Mouse (Mus musculus): ENCODE data around the gene Lyz2. TPM values are rescaled to one million over a fixed set of nuclear protein-coding genes. Genes with fewer than 3 reads are reported as not detected.

Lyz2 gene
- polyA plus RNA-seq (2011; ENCODE audit: insufficient read length, low read depth, missing spikeins): 13.1 and 116 TPM in 2 replicates

DNA sequence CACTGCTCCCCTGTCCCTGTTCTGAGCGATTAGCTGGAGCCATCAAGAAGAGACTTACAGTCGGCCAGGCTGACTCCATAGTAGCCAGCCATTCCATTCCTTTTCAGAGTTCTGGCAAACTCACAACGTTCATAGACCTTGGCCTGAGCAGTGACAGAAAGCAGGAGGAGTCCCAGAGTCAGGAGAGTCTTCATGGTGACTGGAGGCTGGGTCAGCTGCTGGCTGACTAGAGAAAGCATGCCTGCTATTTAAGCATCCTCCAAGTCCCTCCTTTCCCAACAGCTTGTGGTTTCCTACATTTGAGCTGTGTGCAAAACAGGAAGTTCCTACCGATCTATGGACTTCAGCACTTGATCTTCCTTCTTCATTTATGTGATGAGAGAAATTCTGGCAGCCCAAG lies at the start of gene Lyz2:
Gene Lyz2, minus strand, starts transcription at position 273 of the 400 bp plus-strand sequence.
- Histone ChIP-seq H3K4me1 (ENCODE audit: control insufficient read depth, insufficient read depth, low read length) (no peaks in the 10 kb centered on the region), H3K4me3 (ENCODE audit: insufficient read depth, low read length) (no peak within 1 kb of the TSS), H3K27ac (ENCODE audit: insufficient read depth, low read length) (no peak within 1 kb of the TSS)
- TF ChIP-seq CTCF (IDR thresholded peaks at IDR 0.05; ENCODE audit: borderline replicate concordance, insufficient read depth, low read length): no peak
- no peak for TF ChIP-seq POLR2A (IDR thresholded peaks at IDR 0.05; ENCODE audit: low read depth, low read length)

DNA sequence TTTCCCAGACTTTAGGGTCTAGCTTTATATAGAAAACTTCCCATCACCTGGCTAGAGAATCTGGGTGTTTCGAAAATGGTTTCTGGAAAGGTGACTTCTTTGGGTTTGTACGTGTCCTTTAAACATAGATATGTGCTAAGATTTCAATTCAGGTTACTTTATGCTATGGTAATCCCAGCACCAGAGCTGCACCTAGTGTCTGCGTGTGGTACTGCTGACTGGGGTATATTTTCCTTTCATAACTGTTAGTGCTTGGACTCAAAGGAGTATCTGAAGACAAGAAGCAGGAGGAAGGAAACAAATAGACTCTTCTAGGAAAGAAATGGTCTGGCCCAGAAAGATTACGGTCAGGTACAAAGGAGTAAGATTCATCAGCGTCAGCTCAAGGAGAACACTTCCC lies 48.4 kb upstream of the Lyz2 start:
- TF ChIP-seq CTCF (IDR thresholded peaks at IDR 0.05; ENCODE audit: borderline replicate concordance, insufficient read depth, low read length) (no peak), POLR2A (IDR thresholded peaks at IDR 0.05; ENCODE audit: low read depth, low read length) (no peak)
- Histone ChIP-seq H3K4me3 (ENCODE audit: insufficient read depth, low read length) (no peak overlapping the region), H3K4me1 (ENCODE audit: control insufficient read depth, insufficient read depth, low read length) (no peaks in the 10 kb centered on the region), H3K27ac (ENCODE audit: insufficient read depth, low read length) (no peak overlapping the region)

DNA sequence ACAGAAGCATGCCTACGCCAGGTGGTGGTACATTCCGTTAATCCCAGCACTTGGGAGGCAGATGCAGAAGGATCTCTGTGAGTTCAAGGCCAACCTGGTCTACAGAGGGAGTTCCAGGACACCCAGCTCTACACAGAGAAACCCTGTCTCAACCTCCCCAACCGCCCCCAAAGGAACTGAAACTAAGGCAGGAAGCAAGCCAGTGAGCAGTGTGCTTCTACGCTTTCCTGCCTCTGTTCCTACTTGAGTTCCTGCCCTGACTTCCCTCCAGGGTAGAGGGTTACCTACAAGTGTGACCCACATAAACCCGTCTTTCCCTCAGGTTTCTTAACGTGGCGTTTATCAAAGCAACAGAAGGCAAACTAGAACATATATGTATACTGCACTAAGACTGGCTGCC lies 41.7 kb upstream of the Lyz2 start:
- no peak for TF ChIP-seq CTCF (IDR thresholded peaks at IDR 0.05; ENCODE audit: borderline replicate concordance, insufficient read depth, low read length)
- no peak for TF ChIP-seq POLR2A (IDR thresholded peaks at IDR 0.05; ENCODE audit: low read depth, low read length)
- H3K27ac ChIP-seq (ENCODE audit: insufficient read depth, low read length): no peak overlapping the region
- H3K4me1 ChIP-seq (ENCODE audit: control insufficient read depth, insufficient read depth, low read length): no peaks in the 10 kb centered on the region
- H3K4me3 ChIP-seq (ENCODE audit: insufficient read depth, low read length): no peak overlapping the region

DNA sequence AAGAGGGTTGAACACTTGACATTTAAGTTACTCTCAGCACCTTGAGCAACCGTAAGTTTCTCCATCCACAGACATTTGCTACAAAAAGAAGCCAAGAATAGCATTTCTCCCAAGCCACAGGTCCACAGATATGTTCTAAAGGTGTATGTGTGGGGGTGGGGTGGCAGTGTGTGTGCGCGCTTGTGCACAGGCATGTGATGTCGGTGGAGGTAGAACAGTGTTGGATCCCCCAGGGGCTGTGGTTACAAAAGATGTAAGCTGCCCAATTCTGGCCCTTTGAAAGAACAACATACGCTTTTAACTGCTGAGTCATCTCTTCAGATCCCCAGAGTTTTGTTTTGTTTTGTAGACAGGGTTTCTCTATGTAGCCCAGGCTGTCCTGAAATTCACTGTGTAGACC lies 40.5 kb upstream of the Lyz2 start:
- Histone ChIP-seq H3K4me3 (ENCODE audit: insufficient read depth, low read length) (no peak overlapping the region), H3K27ac (ENCODE audit: insufficient read depth, low read length) (no peak overlapping the region), H3K4me1 (ENCODE audit: control insufficient read depth, insufficient read depth, low read length) (no peaks in the 10 kb centered on the region)
- TF ChIP-seq CTCF (IDR thresholded peaks at IDR 0.05; ENCODE audit: borderline replicate concordance, insufficient read depth, low read length) (no peak), POLR2A (IDR thresholded peaks at IDR 0.05; ENCODE audit: low read depth, low read length) (no peak)

DNA sequence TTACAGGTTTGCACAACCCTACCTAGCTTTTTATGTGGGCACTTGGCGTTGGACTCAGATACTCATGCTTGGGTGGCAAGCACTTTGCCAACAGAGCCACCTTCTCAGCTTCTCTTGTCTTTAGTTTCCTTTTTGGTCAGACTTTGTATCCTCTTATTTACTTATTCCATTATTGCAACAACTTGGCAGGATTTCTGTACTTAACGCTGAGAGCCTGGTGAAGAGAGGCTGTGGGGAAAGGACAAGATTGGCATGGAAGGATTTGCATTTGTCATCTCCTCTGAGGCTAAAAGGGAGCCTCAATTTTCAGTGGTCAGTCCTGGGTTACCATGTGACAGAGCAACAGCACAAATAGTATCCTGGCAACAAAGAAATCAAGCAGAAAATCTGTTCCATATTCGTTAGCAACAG lies 38.5 kb upstream of the Lyz2 start:
- TF ChIP-seq POLR2A (IDR thresholded peaks at IDR 0.05; ENCODE audit: low read depth, low read length) (no peak), CTCF (IDR thresholded peaks at IDR 0.05; ENCODE audit: borderline replicate concordance, insufficient read depth, low read length) (no peak)
- no peak overlapping the region for H3K4me3 ChIP-seq (ENCODE audit: insufficient read depth, low read length)
- H3K4me1 ChIP-seq (ENCODE audit: control insufficient read depth, insufficient read depth, low read length): no peaks in the 10 kb centered on the region
- no peak overlapping the region for H3K27ac ChIP-seq (ENCODE audit: insufficient read depth, low read length)

DNA sequence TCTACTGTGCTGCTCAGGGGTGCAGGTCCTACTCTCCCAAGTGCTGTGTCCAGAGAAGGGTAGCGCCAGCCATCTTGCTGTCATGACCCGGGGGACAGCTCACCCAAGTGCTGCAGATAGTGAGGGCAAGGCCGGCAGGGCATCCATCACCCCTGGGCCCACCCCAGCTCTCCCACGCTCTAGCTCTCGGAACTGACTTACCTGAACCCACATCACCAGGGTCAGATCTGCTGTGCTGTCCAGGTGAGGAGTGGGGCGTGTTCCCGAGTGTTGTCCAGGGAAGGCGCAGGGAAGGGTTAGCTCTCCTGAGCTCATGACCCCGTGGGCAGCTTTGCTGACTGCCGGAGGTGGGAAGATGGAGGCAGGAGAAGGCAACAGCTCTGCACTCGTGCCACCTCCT lies 34.3 kb upstream of the Lyz2 start:
- Histone ChIP-seq H3K4me3 (ENCODE audit: insufficient read depth, low read length) (no peak overlapping the region), H3K4me1 (ENCODE audit: control insufficient read depth, insufficient read depth, low read length) (no peaks in the 10 kb centered on the region), H3K27ac (ENCODE audit: insufficient read depth, low read length) (no peak overlapping the region)
- TF ChIP-seq POLR2A (IDR thresholded peaks at IDR 0.05; ENCODE audit: low read depth, low read length) (no peak), CTCF (IDR thresholded peaks at IDR 0.05; ENCODE audit: borderline replicate concordance, insufficient read depth, low read length) (no peak)

DNA sequence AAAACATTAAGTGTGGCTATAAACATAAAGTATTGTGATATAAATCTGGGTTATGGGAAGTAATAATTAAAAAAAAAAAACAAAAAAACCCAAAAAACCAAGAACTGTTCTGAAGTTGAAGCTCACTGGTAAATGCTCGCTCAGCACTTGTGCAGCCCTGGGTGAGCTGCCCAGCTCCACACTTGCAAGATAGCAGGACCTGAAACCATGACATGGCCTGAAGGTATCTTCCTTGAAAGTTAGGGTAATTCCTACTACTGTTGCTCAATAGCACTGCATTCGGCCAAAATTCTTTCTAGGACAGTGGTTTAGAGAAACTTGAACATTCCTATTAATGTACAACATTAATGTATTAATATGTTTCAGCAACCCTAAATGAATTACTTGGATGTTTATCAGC lies 31.0 kb upstream of the Lyz2 start:
- no peak overlapping the region for H3K4me3 ChIP-seq (ENCODE audit: insufficient read depth, low read length)
- H3K27ac ChIP-seq (ENCODE audit: insufficient read depth, low read length): no peak overlapping the region
- TF ChIP-seq CTCF (IDR thresholded peaks at IDR 0.05; ENCODE audit: borderline replicate concordance, insufficient read depth, low read length): no peak
- TF ChIP-seq POLR2A (IDR thresholded peaks at IDR 0.05; ENCODE audit: low read depth, low read length): no peak
- H3K4me1 ChIP-seq (ENCODE audit: control insufficient read depth, insufficient read depth, low read length): no peaks in the 10 kb centered on the region

DNA sequence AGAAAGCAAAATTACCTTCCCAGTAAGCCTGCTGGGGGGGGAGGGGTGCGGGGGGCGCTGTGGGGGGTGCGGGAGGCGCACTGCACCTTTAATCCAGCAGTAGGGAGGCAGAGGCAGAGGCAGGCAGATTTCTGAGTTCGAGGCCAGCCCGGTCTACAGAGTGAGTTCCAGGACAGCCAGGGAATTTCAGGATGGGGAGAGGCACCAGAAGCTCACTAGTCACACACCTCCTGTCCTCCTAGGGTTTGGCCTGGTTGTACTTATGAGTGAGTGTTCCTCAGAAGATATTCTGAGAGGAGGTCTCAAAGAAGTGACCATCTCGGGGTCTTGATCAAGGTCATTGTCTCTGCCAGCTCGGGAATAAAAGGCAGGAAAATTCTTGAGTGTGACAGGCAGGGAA lies 30.0 kb upstream of the Lyz2 start:
- Histone ChIP-seq H3K4me1 (ENCODE audit: control insufficient read depth, insufficient read depth, low read length) (no peaks in the 10 kb centered on the region), H3K27ac (ENCODE audit: insufficient read depth, low read length) (no peak overlapping the region), H3K4me3 (ENCODE audit: insufficient read depth, low read length) (no peak overlapping the region)
- no peak for TF ChIP-seq POLR2A (IDR thresholded peaks at IDR 0.05; ENCODE audit: low read depth, low read length)
- no peak for TF ChIP-seq CTCF (IDR thresholded peaks at IDR 0.05; ENCODE audit: borderline replicate concordance, insufficient read depth, low read length)

DNA sequence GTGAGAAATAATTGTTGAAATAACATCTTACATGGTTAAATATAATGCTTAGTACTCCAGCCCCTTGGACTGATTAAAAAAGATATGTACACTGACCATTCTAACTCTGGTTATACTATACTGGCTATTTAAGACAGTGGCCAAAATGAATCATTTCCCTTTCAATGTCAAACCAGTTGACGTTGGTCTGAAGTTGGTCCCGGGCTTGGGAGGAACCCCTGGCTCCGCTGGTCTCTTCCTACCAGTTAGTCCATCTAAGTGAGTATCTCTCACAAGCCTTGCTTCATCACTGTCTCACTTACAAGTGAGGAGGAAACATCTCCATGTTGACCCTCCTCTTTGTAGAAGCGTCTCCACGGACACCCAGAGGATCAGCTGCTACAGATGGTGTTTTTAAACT lies 22.2 kb upstream of the Lyz2 start:
- Histone ChIP-seq H3K4me3 (ENCODE audit: insufficient read depth, low read length) (no peak overlapping the region), H3K4me1 (ENCODE audit: control insufficient read depth, insufficient read depth, low read length) (no peaks in the 10 kb centered on the region), H3K27ac (ENCODE audit: insufficient read depth, low read length) (no peak overlapping the region)
- TF ChIP-seq POLR2A (IDR thresholded peaks at IDR 0.05; ENCODE audit: low read depth, low read length): no peak
- no peak for TF ChIP-seq CTCF (IDR thresholded peaks at IDR 0.05; ENCODE audit: borderline replicate concordance, insufficient read depth, low read length)

DNA sequence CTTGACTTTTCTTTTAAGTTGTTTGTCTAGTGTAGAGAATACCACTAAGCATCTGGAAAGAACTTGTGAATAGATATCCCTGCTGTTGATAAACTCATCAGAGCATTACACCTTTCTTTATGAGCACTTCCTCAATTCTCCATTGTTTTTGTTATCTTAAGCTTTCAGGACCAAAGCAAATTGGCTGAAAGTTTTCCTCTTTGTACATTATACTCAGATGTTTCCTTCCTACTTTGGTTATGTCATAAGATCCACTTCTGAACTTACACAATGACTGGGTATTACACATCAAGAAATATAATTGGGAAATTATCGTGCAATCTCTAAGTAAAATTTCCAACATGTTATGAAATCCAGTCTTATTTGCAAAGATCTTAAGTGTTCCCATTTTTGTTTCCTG lies 19.6 kb upstream of the Lyz2 start:
- H3K4me1 ChIP-seq (ENCODE audit: control insufficient read depth, insufficient read depth, low read length): no peaks in the 10 kb centered on the region
- no peak overlapping the region for H3K4me3 ChIP-seq (ENCODE audit: insufficient read depth, low read length)
- H3K27ac ChIP-seq (ENCODE audit: insufficient read depth, low read length): no peak overlapping the region
- TF ChIP-seq POLR2A (IDR thresholded peaks at IDR 0.05; ENCODE audit: low read depth, low read length) (no peak), CTCF (IDR thresholded peaks at IDR 0.05; ENCODE audit: borderline replicate concordance, insufficient read depth, low read length) (no peak)
